Mouse (Mus musculus) heart, embryonic 13.5 days (tissue): Measurements from ENCODE around the gene Trim7. TPM values are rescaled to one million over a fixed set of nuclear protein-coding genes. Genes with fewer than 3 reads are reported as not detected.

Experiments
- ATAC-seq: fragments of 200-750 bp; cut with Nextera tagmentation; 2 replicates; pipeline ENCODE4 v1.8.0; 2017; ENCODE audit warnings: moderate TSS enrichment; ENCODE audit not compliant: insufficient number of reproducible peaks, low FRiP score, low TSS enrichment; ENCODE audit errors: extremely low read depth
- H3K27ac ChIP-seq: fragments of 300-500 bp; sonication (generic); replicated peaks from 2 replicates; pipeline ENCODE4 v1.5.1; 2015; ENCODE audit warnings: moderate library complexity, mild to moderate bottlenecking, inconsistent platforms
- H3K27me3 ChIP-seq: fragments of 300-500 bp; sonication (generic); replicated peaks from 2 replicates; pipeline ENCODE4 v1.6.1; 2015; ENCODE audit warnings: mild to moderate bottlenecking, inconsistent platforms
- H3K36me3 ChIP-seq: fragments of 300-500 bp; sonication (generic); 2 replicates; pipeline ENCODE4 v1.6.1; 2015; ENCODE audit warnings: mild to moderate bottlenecking, inconsistent platforms
- H3K4me1 ChIP-seq: fragments of 300-500 bp; sonication (generic); 2 replicates; pipeline ENCODE4 v1.6.1; 2015; ENCODE audit warnings: inconsistent platforms
- H3K4me2 ChIP-seq: fragments of 300-500 bp; sonication (generic); 2 replicates; pipeline ENCODE4 v1.6.1; 2015; ENCODE audit warnings: inconsistent platforms, mild to moderate bottlenecking, moderate library complexity
- H3K4me3 ChIP-seq: fragments of 300-500 bp; sonication (generic); 2 replicates; pipeline ENCODE4 v1.5.1; 2015; ENCODE audit warnings: moderate library complexity, mild to moderate bottlenecking, inconsistent platforms
- H3K9ac ChIP-seq: fragments of 300-500 bp; sonication (generic); 2 replicates; pipeline ENCODE4 v1.6.1; 2015; ENCODE audit warnings: inconsistent platforms, mild to moderate bottlenecking, moderate library complexity
- H3K9me3 ChIP-seq: fragments of 300-500 bp; sonication (generic); 2 replicates; pipeline ENCODE4 v1.6.1; 2016; ENCODE audit warnings: inconsistent platforms
- WGBS: fragments of 180-500 bp; shearing (Covaris S2); methylation state at CpG from one replicate; pipeline ENCODE4 v1.1.7; 2015; ENCODE audit warnings: mixed read lengths; 5-methylcytosine and 5-hydroxymethylcytosine counted together
- polyA plus RNA-seq: library from polyadenylated mRNA; unstranded; fragments of >200 nt; fragmentation: Nextera tagmentation; extraction: Ambion mirVana; gene quantifications from 2 replicates; pipeline ENCODE4 v1.2.1, GENCODE M21; 2015

Trim7 gene
- polyA plus RNA-seq, 1 experiment from 2014 or later, result 0.88 TPM

- Histone ChIP-seq H3K4me3 (peak overlapping the region; percentile 81), H3K4me2 (peak overlapping the region; percentile 93), H3K27me3 (peaks cover 27% of the 10 kb centered on the region), H3K9ac (peak overlapping the region; percentile 77), H3K36me3 (no peaks in the 10 kb centered on the region), H3K27ac (peak overlapping the region; percentile 38), H3K9me3 (no peaks in the 10 kb centered on the region), H3K4me1 (peaks cover 32% of the 10 kb centered on the region)
- ATAC-seq, result no peak
- WGBS, result 5% methylated on average over 23 of the region's 23 CpGs
Observed at GRCm38 (mm10) chr11:48852624-48853473, 26.9 kb downstream of the Trim7 start.

- under 1% methylated on average over 31 of the region's 31 CpGs for WGBS
- Histone ChIP-seq H3K9ac (peak overlapping the region; percentile 81), H3K4me3 (peak overlapping the region; percentile 81), H3K4me1 (peaks cover 39% of the 10 kb centered on the region), H3K27ac (0 out of 2 replicates have a peak overlapping the region, but pooled peaks have one; percentile 12), H3K36me3 (no peaks in the 10 kb centered on the region), H3K4me2 (peak overlapping the region; percentile 93), H3K27me3 (peaks cover 20% of the 10 kb centered on the region), H3K9me3 (no peaks in the 10 kb centered on the region)
- ATAC-seq, result peak; percentile 51; the same call in 1 of the 2 replicates
Observed at GRCm38 (mm10) chr11:48853474-48854180, 27.7 kb downstream of the Trim7 start.

GRCm38 (mm10) chr11:48859014-48859413, 33.1 kb downstream of the Trim7 start:
- Histone ChIP-seq H3K27ac (no peak overlapping the region), H3K4me3 (peak overlapping the region; percentile 81), H3K36me3 (no peaks in the 10 kb centered on the region), H3K27me3 (peaks cover 7% of the 10 kb centered on the region; the same call in 1 of the 2 replicates), H3K4me2 (peak overlapping the region; percentile 93), H3K4me1 (peaks cover 25% of the 10 kb centered on the region), H3K9ac (no peak overlapping the region), H3K9me3 (no peaks in the 10 kb centered on the region)
- WGBS, result under 1% methylated on average over 6 of the region's 6 CpGs
- no peak for ATAC-seq

GRCm38 (mm10) chr11:48862784-48863319, 36.9 kb downstream of the Trim7 start:
- Histone ChIP-seq H3K9me3 (no peaks in the 10 kb centered on the region), H3K27ac (no peak overlapping the region), H3K4me3 (no peak overlapping the region), H3K9ac (no peak overlapping the region), H3K27me3 (peaks cover 7% of the 10 kb centered on the region; the same call in 1 of the 2 replicates), H3K4me2 (no peak overlapping the region), H3K36me3 (peaks cover 13% of the 10 kb centered on the region), H3K4me1 (peaks cover 10% of the 10 kb centered on the region)
- 71% methylated on average over 1 of the region's 1 CpGs for WGBS
- no peak for ATAC-seq

GRCm38 (mm10) chr11:48863808-48864207, 37.9 kb downstream of the Trim7 start:
- WGBS, result 72% methylated on average over 3 of the region's 3 CpGs
- H3K9ac ChIP-seq, result no peak overlapping the region
- H3K27ac ChIP-seq, result no peak overlapping the region
- H3K27me3 ChIP-seq, result peaks cover 7% of the 10 kb centered on the region; the same call in 1 of the 2 replicates
- ATAC-seq, result no peak
- H3K36me3 ChIP-seq, result peaks cover 13% of the 10 kb centered on the region
- no peak overlapping the region for H3K4me3 ChIP-seq
- H3K9me3 ChIP-seq, result no peaks in the 10 kb centered on the region
- H3K4me2 ChIP-seq, result no peak overlapping the region
- H3K4me1 ChIP-seq, result peaks cover 7% of the 10 kb centered on the region

GRCm38 (mm10) chr11:48866481-48866880, 40.5 kb downstream of the Trim7 start:
- Histone ChIP-seq H3K4me2 (no peak overlapping the region), H3K27ac (no peak overlapping the region), H3K9me3 (no peaks in the 10 kb centered on the region), H3K36me3 (peaks cover 13% of the 10 kb centered on the region), H3K27me3 (no peaks in the 10 kb centered on the region), H3K4me3 (no peak overlapping the region), H3K9ac (no peak overlapping the region), H3K4me1 (peaks cover 29% of the 10 kb centered on the region)
- WGBS, result 92% methylated on average over 9 of the region's 9 CpGs
- ATAC-seq, result no peak

- no peaks in the 10 kb centered on the region; the same call in 1 of the 2 replicates for H3K27me3 ChIP-seq
- peak overlapping the region; percentile 86 for H3K9ac ChIP-seq
- H3K4me2 ChIP-seq, result peak overlapping the region; percentile 91
- ATAC-seq, result no peak
- no peaks in the 10 kb centered on the region for H3K9me3 ChIP-seq
- H3K4me1 ChIP-seq, result peaks cover 44% of the 10 kb centered on the region
- peak overlapping the region; percentile 64 for H3K4me3 ChIP-seq
- H3K27ac ChIP-seq, result peak overlapping the region; percentile 63
- 48% methylated on average over 7 of the region's 7 CpGs for WGBS
- H3K36me3 ChIP-seq, result peaks cover 13% of the 10 kb centered on the region
Observed at GRCm38 (mm10) chr11:48869380-48870110, 43.6 kb downstream of the Trim7 start.

- H3K4me2 ChIP-seq, result peak overlapping the region; percentile 91
- 25% methylated on average over 7 of the region's 7 CpGs for WGBS
- peak overlapping the region; percentile 86 for H3K9ac ChIP-seq
- no peaks in the 10 kb centered on the region for H3K9me3 ChIP-seq
- peak overlapping the region; percentile 84 for H3K27ac ChIP-seq
- H3K4me1 ChIP-seq, result peaks cover 47% of the 10 kb centered on the region
- H3K36me3 ChIP-seq, result peaks cover 9% of the 10 kb centered on the region
- H3K4me3 ChIP-seq, result peak overlapping the region; percentile 64
- H3K27me3 ChIP-seq, result peaks cover 4% of the 10 kb centered on the region; the same call in 1 of the 2 replicates
- ATAC-seq, result no peak
Observed at GRCm38 (mm10) chr11:48870781-48871180, 44.8 kb downstream of the Trim7 start.

GRCm38 (mm10) chr11:48871201-48871772, 45.3 kb downstream of the Trim7 start, which contains the start of gene Irgm1:
Irgm1 (minus strand) TSS chr11:48871683.
- WGBS, result under 1% methylated on average over 19 of the region's 19 CpGs
- Histone ChIP-seq H3K9me3 (no peaks in the 10 kb centered on the region), H3K27me3 (peaks cover 4% of the 10 kb centered on the region; the same call in 1 of the 2 replicates), H3K4me3 (peak within 1 kb of the TSS; percentile 64), H3K9ac (peak within 1 kb of the TSS; percentile 86), H3K27ac (peak within 1 kb of the TSS; percentile 84), H3K36me3 (peaks cover 4% of the 10 kb centered on the region), H3K4me2 (peak within 1 kb of the TSS; percentile 91), H3K4me1 (peaks cover 47% of the 10 kb centered on the region)
- peak; percentile 48; the same call in 1 of the 2 replicates for ATAC-seq

GRCm38 (mm10) chr11:48871817-48872541, 46.0 kb downstream of the Trim7 start:
- H3K27ac ChIP-seq, result peak overlapping the region; percentile 84
- ATAC-seq, result no peak
- H3K4me1 ChIP-seq, result peaks cover 47% of the 10 kb centered on the region
- H3K36me3 ChIP-seq, result no peaks in the 10 kb centered on the region
- H3K27me3 ChIP-seq, result peaks cover 4% of the 10 kb centered on the region; the same call in 1 of the 2 replicates
- H3K4me2 ChIP-seq, result peak overlapping the region; percentile 91
- peak overlapping the region; percentile 64 for H3K4me3 ChIP-seq
- WGBS, result 8% methylated on average over 17 of the region's 17 CpGs
- peak overlapping the region; percentile 86 for H3K9ac ChIP-seq
- H3K9me3 ChIP-seq, result no peaks in the 10 kb centered on the region
